Mouse (Mus musculus) intestine, postnatal 0 days (tissue): Measurements from ENCODE around the gene Eral1. TPM values are rescaled to one million over a fixed set of nuclear protein-coding genes. Genes with fewer than 3 reads are reported as not detected.

ENCODE experiments used
- ATAC-seq: fragments of 200-750 bp; cut with Nextera tagmentation; 2 replicates; pipeline ENCODE4 v1.8.0; 2017; ENCODE audit warnings: mild to moderate bottlenecking, moderate TSS enrichment, moderate library complexity
- H3K27ac ChIP-seq: fragments of 300-500 bp; sonication (generic); 2 replicates; pipeline ENCODE4 v1.5.1; 2014; ENCODE audit warnings: mild to moderate bottlenecking, low read depth, low read length, moderate library complexity
- H3K27me3 ChIP-seq: fragments of 300-500 bp; sonication (generic); replicated peaks from 2 replicates; pipeline ENCODE4 v1.6.1; 2014; ENCODE audit warnings: low read length, mixed read lengths; ENCODE audit not compliant: control insufficient read depth, insufficient read depth
- H3K36me3 ChIP-seq: fragments of 300-500 bp; sonication (generic); 2 replicates; pipeline ENCODE4 v1.6.1; 2014; ENCODE audit warnings: mild to moderate bottlenecking, moderate library complexity; ENCODE audit not compliant: control insufficient read depth, insufficient read depth
- H3K4me1 ChIP-seq: fragments of 300-500 bp; sonication (generic); replicated peaks from 2 replicates; pipeline ENCODE4 v1.6.1; 2014; ENCODE audit warnings: antibody characterized with exemption, low read length, mixed read lengths; ENCODE audit not compliant: control insufficient read depth, insufficient read depth
- H3K4me2 ChIP-seq: fragments of 300-500 bp; sonication (generic); replicated peaks from 2 replicates; pipeline ENCODE4 v1.6.1; 2014; ENCODE audit warnings: low read depth, mild to moderate bottlenecking, moderate library complexity
- H3K4me3 ChIP-seq: fragments of 300-500 bp; sonication (generic); 2 replicates; pipeline ENCODE4 v1.5.1; 2014; ENCODE audit warnings: low read depth, low read length
- H3K9ac ChIP-seq: fragments of 300-500 bp; sonication (generic); 2 replicates; pipeline ENCODE4 v1.6.1; 2014; ENCODE audit warnings: mild to moderate bottlenecking, low read depth, low read length
- H3K9me3 ChIP-seq: fragments of 300-500 bp; sonication (generic); 2 replicates; pipeline ENCODE4 v1.6.1; 2016; ENCODE audit warnings: mixed run types; ENCODE audit not compliant: control insufficient read depth
- CTCF ChIP-seq: sonication (generic); IDR thresholded peaks from 2 replicates; pipeline ENCODE4 v1.5.1; 2016; ENCODE audit warnings: low read depth, mild to moderate bottlenecking, control low read depth, antibody characterized with exemption, moderate library complexity
- WGBS: fragments of 180-500 bp; shearing (Covaris S2); extraction: QIAGEN DNeasy Blood & Tissue Kit; methylation state at CpG from one replicate; pipeline ENCODE4 v1.1.7; 2014; 5-methylcytosine and 5-hydroxymethylcytosine counted together
- polyA plus RNA-seq: library from polyadenylated mRNA; unstranded; fragments of >200 nt; fragmentation: Nextera tagmentation; extraction: Ambion mirVana; gene quantifications from 2 replicates; pipeline ENCODE4 v1.2.1, GENCODE M21; 2015

Gene Eral1
- polyA plus RNA-seq, 1 experiment from 2014 or later, result 13.0 TPM

GRCm38 (mm10) chr11:78069130-78069529, 11.1 kb downstream of the Eral1 start:
- TF ChIP-seq CTCF, result no peak
- Histone ChIP-seq H3K4me1 (no peaks in the 10 kb centered on the region; the same call in 1 of the 2 replicates), H3K4me2 (no peak overlapping the region), H3K4me3 (no peak overlapping the region), H3K9ac (no peak overlapping the region), H3K9me3 (no peaks in the 10 kb centered on the region), H3K27ac (no peak overlapping the region), H3K27me3 (no peaks in the 10 kb centered on the region), H3K36me3 (peaks cover 18% of the 10 kb centered on the region)
- ATAC-seq, result no peak
- WGBS, result 78% methylated on average over 5 of the region's 5 CpGs

DNA sequence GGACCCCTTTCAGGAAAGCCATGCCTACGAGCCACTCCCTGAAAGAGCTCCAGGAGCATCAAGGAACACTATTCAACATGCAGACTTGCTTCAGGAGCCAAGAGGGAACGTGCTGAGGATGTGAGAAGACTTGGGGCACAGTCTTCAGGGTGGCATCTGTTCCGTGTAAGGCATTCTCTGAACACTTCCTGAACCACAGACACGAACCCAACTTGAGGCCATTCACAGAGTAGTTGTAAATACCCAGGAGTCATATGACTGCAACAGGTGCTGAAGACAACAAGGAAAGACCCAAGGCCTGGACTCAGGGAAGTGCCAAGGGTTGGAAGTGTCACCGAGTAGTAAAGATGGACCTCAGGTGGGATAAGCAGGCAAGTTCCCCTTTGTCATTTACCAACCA, 12.6 kb downstream of the Eral1 start:
- 0 out of 2 replicates have a peak, but pooled peaks cover 4% of the 10 kb centered on the region for H3K36me3 ChIP-seq
- H3K27ac ChIP-seq, result 0 out of 2 replicates have a peak overlapping the region, but pooled peaks have one; percentile 7
- H3K4me1 ChIP-seq, result no peaks in the 10 kb centered on the region; the same call in 1 of the 2 replicates
- no peaks in the 10 kb centered on the region for H3K9me3 ChIP-seq
- no peak overlapping the region for H3K9ac ChIP-seq
- 0 out of 2 replicates have a peak, but pooled peaks have one; percentile 29 for ATAC-seq
- H3K4me3 ChIP-seq, result no peak overlapping the region
- WGBS, result 57% methylated on average over 5 of the region's 5 CpGs
- no peak for TF ChIP-seq CTCF
- H3K27me3 ChIP-seq, result no peaks in the 10 kb centered on the region
- H3K4me2 ChIP-seq, result no peak overlapping the region

- Histone ChIP-seq H3K27me3 (no peaks in the 10 kb centered on the region), H3K9me3 (no peaks in the 10 kb centered on the region), H3K4me3 (no peak overlapping the region), H3K4me2 (no peak overlapping the region), H3K36me3 (no peaks in the 10 kb centered on the region), H3K9ac (no peak overlapping the region), H3K27ac (no peak overlapping the region), H3K4me1 (no peaks in the 10 kb centered on the region; the same call in 1 of the 2 replicates)
- 81% methylated on average over 2 of the region's 2 CpGs for WGBS
- no peak for TF ChIP-seq CTCF
- no peak for ATAC-seq
Measured at GRCm38 (mm10) chr11:78066641-78067040, 13.5 kb downstream of the Eral1 start.

DNA sequence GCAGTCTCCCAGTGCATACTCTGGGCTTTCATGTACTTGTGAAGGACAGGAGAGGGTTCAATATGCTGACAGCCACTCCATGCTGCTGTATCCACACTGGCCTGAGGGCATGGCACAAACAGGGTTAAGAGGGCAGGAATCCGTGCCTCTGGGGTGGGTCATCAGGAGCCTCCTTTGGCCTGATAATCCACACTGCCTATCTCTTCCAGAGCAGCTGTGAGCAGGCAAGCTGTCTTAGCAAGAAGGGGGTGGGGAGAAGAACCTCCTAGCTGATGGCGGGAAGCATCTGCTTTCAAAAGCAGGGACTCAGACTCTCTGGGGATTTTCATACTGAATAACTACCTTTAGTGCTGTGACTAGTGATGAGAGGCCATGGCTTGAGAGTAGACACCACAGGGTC, 14.3 kb downstream of the Eral1 start:
- Histone ChIP-seq H3K4me3 (no peak overlapping the region), H3K4me2 (no peak overlapping the region), H3K4me1 (no peaks in the 10 kb centered on the region; the same call in 1 of the 2 replicates), H3K27me3 (no peaks in the 10 kb centered on the region), H3K9ac (no peak overlapping the region), H3K9me3 (no peaks in the 10 kb centered on the region), H3K27ac (no peak overlapping the region), H3K36me3 (no peaks in the 10 kb centered on the region)
- no peak for TF ChIP-seq CTCF
- no peak for ATAC-seq
- WGBS, result 47% methylated on average over 2 of the region's 2 CpGs

DNA sequence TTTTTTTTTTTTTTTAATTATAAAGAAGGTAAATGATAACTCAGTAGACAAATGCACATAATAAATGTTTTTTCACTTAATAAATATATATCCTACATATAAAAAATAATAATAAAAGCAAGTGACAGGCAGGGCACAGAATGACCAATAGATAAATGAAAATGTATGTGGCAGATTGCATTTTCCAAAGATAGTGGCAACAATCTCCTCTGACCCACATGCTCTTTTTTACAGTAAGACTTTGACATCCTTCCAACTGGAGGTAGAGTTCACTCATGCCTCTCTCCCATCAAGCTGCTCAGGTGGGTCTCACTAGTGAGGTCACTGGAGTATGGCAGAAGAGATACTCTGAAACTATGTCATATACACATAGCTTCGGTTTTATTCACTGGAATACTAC, 17.6 kb downstream of the Eral1 start:
- H3K4me2 ChIP-seq, result no peak overlapping the region
- H3K9me3 ChIP-seq, result no peaks in the 10 kb centered on the region
- TF ChIP-seq CTCF, result no peak
- H3K4me3 ChIP-seq, result no peak overlapping the region
- H3K4me1 ChIP-seq, result peaks cover 3% of the 10 kb centered on the region; the same call in 1 of the 2 replicates
- no peaks in the 10 kb centered on the region for H3K27me3 ChIP-seq
- WGBS, result 77% methylated on average over 1 of the region's 1 CpGs
- no peak overlapping the region for H3K9ac ChIP-seq
- no peak overlapping the region for H3K27ac ChIP-seq
- H3K36me3 ChIP-seq, result peaks cover 8% of the 10 kb centered on the region
- no peak for ATAC-seq

- TF ChIP-seq CTCF, result peak; percentile 94
- Histone ChIP-seq H3K9me3 (no peaks in the 10 kb centered on the region), H3K4me1 (0 out of 2 replicates have a peak, but pooled peaks cover 3% of the 10 kb centered on the region), H3K27me3 (no peaks in the 10 kb centered on the region), H3K36me3 (peaks cover 8% of the 10 kb centered on the region), H3K27ac (no peak overlapping the region), H3K4me2 (no peak overlapping the region), H3K9ac (no peak overlapping the region), H3K4me3 (no peak overlapping the region)
- WGBS, result 39% methylated on average over 9 of the region's 9 CpGs
- ATAC-seq, result peak; percentile 74
Measured at GRCm38 (mm10) chr11:78059833-78060757, 20.1 kb downstream of the Eral1 start.
